Mouse (Mus musculus) bone marrow, adult 2 months (tissue): ENCODE measurements around the gene Cops4.

ENCODE experiments used
- CTCF ChIP-seq: fragments of 200-500 bp; IDR thresholded peaks from 2 replicates; pipeline ENCODE4 v1.5.1; 2011; ENCODE audit warnings: low read length, control low read depth; ENCODE audit not compliant: control insufficient read depth, insufficient read depth
- POLR2A ChIP-seq: fragments of 200-500 bp; IDR thresholded peaks from 2 replicates; pipeline ENCODE4 v1.6.1; 2011; ENCODE audit warnings: low read depth, mild to moderate bottlenecking, control low read depth, low read length, borderline replicate concordance; ENCODE audit not compliant: control insufficient read depth

DNA sequence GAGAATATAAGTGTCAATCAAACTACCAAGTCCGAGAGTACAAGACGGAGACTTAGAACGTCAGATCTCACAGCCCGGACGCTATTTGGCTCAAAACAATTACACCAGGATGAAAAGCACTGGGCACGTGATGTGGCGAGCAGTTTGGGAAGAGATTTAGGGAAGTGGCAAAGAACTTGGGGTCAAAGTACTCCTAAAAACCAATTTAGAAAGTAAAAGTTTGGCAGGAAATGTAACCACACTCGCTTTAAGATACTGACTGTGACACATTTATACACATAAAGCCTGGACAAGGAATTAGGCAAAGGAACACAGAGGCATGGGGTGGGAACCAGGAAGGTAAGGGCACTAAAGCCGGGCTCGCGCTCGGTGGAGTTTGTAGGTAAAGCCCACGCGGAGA is 38.9 kb downstream of the Cops4 start:
- TF ChIP-seq CTCF (no peak), POLR2A (no peak)
